Mouse (Mus musculus) embryonic stem cell, embryonic (primary cell): ENCODE data around the gene Dgki.

Experiments used
- CTCF ChIA-PET, 4 experiments: fragments of 300-600 bp in 2 of 4; fragments of 350-600 bp in 2 of 4; sonication (Branson Sonifier 250); formaldehyde crosslinking; loops; one replicate each; lab custom pipeline; 2022; ENCODE audit warnings: inconsistent platforms in 2 of 4; lab: Charles Lee
- POLR2A ChIA-PET, 4 experiments: fragments of 300-600 bp in 2 of 4; fragments of 350-600 bp in 2 of 4; sonication (Branson Sonifier 250); formaldehyde crosslinking; loops; one replicate each; lab custom pipeline; 2022; ENCODE audit warnings: antibody characterized with exemption in 4 of 4, inconsistent platforms in 1 of 4; lab: Charles Lee

Gene Dgki

GRCm38 (mm10) chr6:37261236-37261852, 38.6 kb downstream of the Dgki start:
- POLR2A ChIA-PET = interaction anchor here in 2 of 4 experiments (0.6 to 0.9 kb wide), 2 partner anchors 49 to 790 kb away, joined by 3 read pairs; no protein-coding TSS in a partner anchor
- CTCF ChIA-PET = interaction anchor here in 2 of 4 experiments (0.6 to 1.0 kb wide), 2 partner anchors 71 to 186 kb away, joined by 3 read pairs; no protein-coding TSS in a partner anchor

GRCm38 (mm10) chr6:37258662-37259061, 41.3 kb downstream of the Dgki start:
- CTCF ChIA-PET = no interaction called here
- POLR2A ChIA-PET = no interaction called here

- ChIA-PET POLR2A (no interaction called here), CTCF (interaction anchor here in 1 of 4 experiments (0.6 kb wide), 1 partner anchor 166 kb away, joined by 4 read pairs; no protein-coding TSS in a partner anchor)
Measured at GRCm38 (mm10) chr6:37254144-37254543, 45.8 kb downstream of the Dgki start.

DNA sequence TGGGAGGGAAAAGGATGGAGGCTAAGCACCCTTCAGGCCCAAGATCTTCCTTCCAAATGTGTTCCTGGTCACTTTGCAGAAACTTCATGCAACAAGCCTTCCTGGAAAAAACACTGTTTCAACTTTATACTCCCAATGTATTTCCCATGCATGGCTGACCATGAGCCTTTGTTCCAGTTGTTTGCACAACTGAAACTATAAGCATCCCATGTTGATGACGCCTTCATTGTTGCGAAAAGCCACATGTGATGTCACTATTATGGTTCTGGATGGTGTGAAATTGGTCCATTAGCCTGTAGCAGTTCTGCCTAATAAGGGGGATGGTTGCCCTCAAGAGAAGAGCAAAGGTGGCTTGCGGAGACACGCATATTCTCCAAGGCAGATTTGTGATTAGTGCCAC, 47.4 kb downstream of the Dgki start:
- ChIA-PET POLR2A (no interaction called here), CTCF (no interaction called here)

- POLR2A ChIA-PET = no interaction called here
Measured at GRCm38 (mm10) chr6:37250671-37251070, 49.3 kb downstream of the Dgki start.

GRCm38 (mm10) chr6:37245757-37246156, 54.2 kb downstream of the Dgki start:
- POLR2A ChIA-PET = no interaction called here
- CTCF ChIA-PET = no interaction called here

More at GRCm38 (mm10) chr6:37250671-37251070, 49.3 kb downstream of the Dgki start:
- CTCF ChIA-PET = no interaction called here

DNA sequence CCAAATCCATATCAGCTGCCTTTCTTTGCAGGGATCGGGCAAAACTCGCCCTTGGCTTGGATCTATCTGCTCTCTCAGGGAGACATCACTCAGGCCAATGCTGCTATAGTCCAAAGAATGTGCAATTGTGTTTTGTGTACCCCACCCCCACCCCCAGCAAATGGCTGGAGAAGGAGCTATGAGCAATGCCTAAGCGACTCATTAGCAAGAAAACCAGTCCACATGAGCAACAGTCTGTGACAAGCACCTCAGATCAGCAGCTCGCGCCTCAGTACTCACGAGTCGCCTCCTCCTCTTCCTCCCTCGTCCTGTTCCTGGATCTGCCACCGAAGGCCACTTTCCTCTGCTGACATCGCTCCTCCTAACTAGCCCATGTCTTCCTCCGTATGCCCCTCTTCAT, 55.9 kb downstream of the Dgki start:
- POLR2A ChIA-PET = interaction anchor here in 1 of 4 experiments (0.6 to 0.9 kb wide), 2 partner anchors 50 to 67 kb away, joined by 3 read pairs; no protein-coding TSS in a partner anchor

DNA sequence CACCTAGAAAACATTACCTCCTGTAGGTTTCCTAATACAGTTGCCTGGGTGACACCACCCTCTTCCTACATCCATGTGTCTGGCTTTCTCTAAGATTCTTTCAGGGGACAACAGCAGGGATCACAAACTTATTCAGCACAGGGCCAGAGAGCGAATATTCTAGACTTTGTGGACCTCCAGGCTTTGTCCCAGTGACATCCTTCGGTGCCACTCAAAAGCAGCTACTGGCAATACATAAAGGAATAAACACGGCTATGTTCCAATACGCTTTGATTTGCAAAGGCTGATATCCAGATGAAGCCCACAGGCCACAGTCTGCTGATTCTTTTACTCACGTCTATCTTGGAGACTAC, 57.2 kb downstream of the Dgki start:
- ChIA-PET CTCF (no interaction called here), POLR2A (no interaction called here)

More for the DNA sequence above, 55.9 kb downstream of the Dgki start:
- CTCF ChIA-PET = interaction anchor here in 3 of 4 experiments (0.6 to 0.7 kb wide), 4 partner anchors 11 to 1132 kb away, joined by 3 to 10 read pairs (median 3); no protein-coding TSS in a partner anchor

GRCm38 (mm10) chr6:37242100-37242768, 57.8 kb downstream of the Dgki start:
- CTCF ChIA-PET = no interaction called here

GRCm38 (mm10) chr6:37241434-37241833, 58.5 kb downstream of the Dgki start:
- CTCF ChIA-PET = no interaction called here
- POLR2A ChIA-PET = interaction anchor here in 1 of 4 experiments (0.6 kb wide), 1 partner anchor 43 kb away, joined by 4 read pairs; no protein-coding TSS in a partner anchor

More at GRCm38 (mm10) chr6:37242100-37242768, 57.8 kb downstream of the Dgki start:
- POLR2A ChIA-PET = no interaction called here

DNA sequence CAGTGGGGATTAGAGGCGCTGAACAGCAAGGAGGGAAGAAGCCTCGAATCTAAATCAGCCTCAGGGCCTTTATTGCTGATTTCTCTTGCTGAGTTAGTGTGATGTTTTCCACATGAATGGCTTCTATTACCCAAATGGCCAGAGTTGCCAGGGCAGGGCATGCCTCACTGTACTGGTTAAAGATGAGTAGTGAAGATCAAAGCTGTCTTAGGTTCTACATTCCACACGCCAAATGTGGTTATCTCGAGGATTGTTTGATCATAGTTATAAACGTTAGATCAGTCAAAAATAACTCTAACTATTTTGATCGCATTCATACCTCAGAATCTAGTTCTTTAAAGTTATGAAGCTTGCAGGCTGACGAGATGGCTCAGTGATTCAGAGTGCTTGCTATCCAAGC, 59.8 kb downstream of the Dgki start:
- ChIA-PET CTCF (no interaction called here), POLR2A (no interaction called here)

DNA sequence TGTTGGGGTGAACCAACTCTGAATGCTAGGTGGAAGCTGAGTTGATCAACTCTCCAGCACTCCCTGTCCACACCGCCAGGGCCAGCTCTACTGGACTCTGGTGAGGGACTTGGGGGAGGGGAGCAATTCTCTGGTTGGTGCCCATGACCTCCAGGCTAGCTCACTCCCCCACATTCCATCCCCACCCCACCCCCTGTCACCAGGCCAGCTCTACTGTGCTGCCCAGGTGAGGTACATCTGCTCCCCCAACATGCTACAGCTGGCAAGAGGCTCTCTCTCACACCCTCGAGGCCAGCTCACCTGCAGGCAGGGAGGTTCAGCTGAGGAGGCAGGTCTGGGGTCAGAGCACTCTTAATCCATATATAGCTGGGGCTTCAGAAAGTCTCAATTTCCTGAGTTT, 63.1 kb downstream of the Dgki start:
- ChIA-PET CTCF (no interaction called here), POLR2A (no interaction called here)

DNA sequence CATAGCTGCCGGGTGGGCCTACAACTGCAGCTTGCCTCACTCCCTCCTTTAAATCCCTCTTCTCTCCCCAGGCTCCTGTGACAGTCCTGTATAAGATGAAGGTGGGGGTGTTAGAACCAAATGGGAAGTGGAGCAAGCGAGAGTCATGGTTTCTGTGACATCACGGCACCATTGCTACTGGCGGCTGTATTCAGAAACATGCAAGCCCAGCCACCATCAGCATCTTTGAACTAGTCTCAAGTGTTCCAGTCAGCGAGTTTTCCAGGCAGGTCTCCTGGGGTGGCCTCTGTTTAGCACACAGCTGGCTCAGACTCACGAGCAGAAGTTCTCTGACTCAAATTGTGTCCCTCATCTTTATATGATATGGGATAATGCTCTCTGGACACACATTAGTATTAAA, 68.8 kb downstream of the Dgki start:
- POLR2A ChIA-PET = no interaction called here
- CTCF ChIA-PET = interaction anchor here in 1 of 4 experiments (0.9 kb wide), 1 partner anchor 217 kb away, joined by 3 read pairs; no protein-coding TSS in a partner anchor

DNA sequence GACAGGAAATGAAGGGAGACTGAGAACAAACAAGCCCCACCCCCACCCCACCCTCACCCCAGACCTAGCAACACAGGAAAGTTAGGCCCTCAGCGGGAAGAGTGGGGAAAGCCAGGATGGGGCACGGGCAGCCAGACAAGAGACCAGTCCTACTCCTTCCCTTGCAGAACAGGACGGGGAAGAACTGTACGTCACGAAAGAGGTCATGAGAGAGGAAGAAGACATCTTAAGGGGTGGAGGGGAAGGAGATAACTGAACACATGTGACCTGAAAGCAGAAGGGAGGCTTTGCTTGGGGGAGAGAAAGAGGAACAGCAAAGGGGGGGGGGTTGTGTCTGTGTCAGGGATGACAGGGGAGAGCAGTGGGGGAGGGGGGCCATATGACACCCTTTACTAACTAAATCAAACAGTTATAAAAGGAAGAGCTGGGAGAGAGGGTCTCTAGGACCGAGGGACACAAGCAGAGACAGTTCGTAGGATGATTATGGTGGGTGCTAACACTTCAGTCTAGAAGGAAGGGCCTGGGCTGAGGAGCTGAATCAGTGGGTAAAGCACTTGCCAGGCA, 77.0 kb downstream of the Dgki start:
- ChIA-PET POLR2A (interaction anchor here in 2 of 4 experiments (0.7 kb wide), 2 partner anchors 10 to 12 kb away, joined by 3 read pairs; no protein-coding TSS in a partner anchor), CTCF (interaction anchor here in 1 of 4 experiments (0.6 kb wide), 1 partner anchor 35 kb away, joined by 3 read pairs; no protein-coding TSS in a partner anchor)

DNA sequence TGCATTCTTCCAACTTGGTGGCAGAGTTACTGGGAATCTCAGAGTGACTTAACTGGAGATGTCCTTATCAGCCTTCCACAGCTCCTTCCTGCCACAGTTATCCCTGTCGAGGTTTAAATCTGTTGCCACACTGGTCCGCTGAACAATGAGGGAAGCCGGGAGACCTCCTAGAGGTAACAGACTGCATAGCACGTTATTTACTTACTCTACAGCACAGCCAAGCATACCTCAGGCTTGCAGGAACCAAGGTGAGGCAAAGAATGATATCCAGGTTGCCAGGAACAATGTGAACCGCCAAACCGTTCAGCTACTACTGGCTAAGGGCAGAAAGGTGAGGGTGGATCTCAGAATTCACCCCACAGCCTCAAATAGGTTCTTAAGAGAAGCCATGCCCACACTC, 78.0 kb downstream of the Dgki start:
- CTCF ChIA-PET = no interaction called here
- POLR2A ChIA-PET = interaction anchor here in 1 of 4 experiments (1.0 kb wide), 1 partner anchor 40 kb away, joined by 3 read pairs; no protein-coding TSS in a partner anchor

GRCm38 (mm10) chr6:37219110-37219509, 80.9 kb downstream of the Dgki start:
- POLR2A ChIA-PET = interaction anchor here in 1 of 4 experiments (0.6 kb wide), 1 partner anchor 17 kb away, joined by 3 read pairs; no protein-coding TSS in a partner anchor
- CTCF ChIA-PET = no interaction called here

GRCm38 (mm10) chr6:37216342-37216763, 83.6 kb downstream of the Dgki start:
- POLR2A ChIA-PET = interaction anchor here in 2 of 4 experiments (1.0 to 1.6 kb wide), 3 partner anchors 14 to 114 kb away, joined by 3 to 4 read pairs (median 3); no protein-coding TSS in a partner anchor
- CTCF ChIA-PET = no interaction called here

- POLR2A ChIA-PET = interaction anchor here in 2 of 4 experiments (1.1 to 1.6 kb wide), 2 partner anchors 115 to 204 kb away, joined by 3 read pairs; no protein-coding TSS in a partner anchor
Measured at GRCm38 (mm10) chr6:37215655-37216054, 84.3 kb downstream of the Dgki start.

GRCm38 (mm10) chr6:37212930-37213329, 87.1 kb downstream of the Dgki start:
- ChIA-PET POLR2A (interaction anchor here in 3 of 4 experiments (0.7 to 1.4 kb wide), 12 partner anchors 10 to 1106 kb away, joined by 3 to 9 read pairs (median 4); no protein-coding TSS in a partner anchor), CTCF (interaction anchor here in 3 of 4 experiments (0.6 to 0.7 kb wide), 5 partner anchors 10 to 1958 kb away, joined by 3 to 7 read pairs (median 4); no protein-coding TSS in a partner anchor)

More at GRCm38 (mm10) chr6:37215655-37216054, 84.3 kb downstream of the Dgki start:
- CTCF ChIA-PET = no interaction called here
